Mouse (Mus musculus) heart, embryonic 10.5 days (tissue): ENCODE results near the gene Gm4756. TPM values are rescaled to one million over a fixed set of nuclear protein-coding genes. Genes with fewer than 3 reads are reported as not detected.
"Not testable (repeated sequence)": the region's sequence is repeated elsewhere in the genome, so short reads cannot be mapped to it uniquely, and the experiment has no call there.

Source experiments
- DNase-seq: peaks from one replicate; pipeline ENCODE4 v3.0.0-alpha.2; 2017; ENCODE audit warnings: low spot score
- H3K27ac ChIP-seq: fragments of 300-500 bp; sonication (generic); 2 replicates; pipeline ENCODE4 v1.5.1; 2016; ENCODE audit warnings: mild to moderate bottlenecking
- H3K27me3 ChIP-seq: fragments of 300-500 bp; sonication (generic); 2 replicates; pipeline ENCODE4 v1.6.1; 2016; ENCODE audit warnings: mild to moderate bottlenecking; ENCODE audit not compliant: poor library complexity, insufficient read depth, severe bottlenecking
- H3K36me3 ChIP-seq: fragments of 300-500 bp; sonication (generic); 2 replicates; pipeline ENCODE4 v1.6.1; 2016; ENCODE audit warnings: mild to moderate bottlenecking, moderate library complexity
- H3K4me1 ChIP-seq: fragments of 300-500 bp; sonication (generic); 2 replicates; pipeline ENCODE4 v1.6.1; 2016; ENCODE audit warnings: mild to moderate bottlenecking
- H3K4me3 ChIP-seq: fragments of 300-500 bp; sonication (generic); 2 replicates; pipeline ENCODE4 v1.5.1; 2016; ENCODE audit warnings: mild to moderate bottlenecking, moderate library complexity
- H3K9me3 ChIP-seq: fragments of 300-500 bp; sonication (generic); 2 replicates; pipeline ENCODE4 v1.6.1; 2016; ENCODE audit warnings: mild to moderate bottlenecking, moderate library complexity
- WGBS: fragments of 180-500 bp; shearing (Covaris S2); methylation state at CpG from one replicate; pipeline ENCODE4 v1.1.7; 2016; 5-methylcytosine and 5-hydroxymethylcytosine counted together
- polyA plus RNA-seq: library from polyadenylated mRNA; unstranded; fragments of >200 nt; fragmentation: Nextera tagmentation; extraction: Ambion mirVana; gene quantifications from 2 replicates; pipeline ENCODE4 v1.2.1, GENCODE M21; 2016

Gene Gm4756
- polyA plus RNA-seq, result not detected in 2 replicates

GRCm38 (mm10) chr12:72649611-72650330 lies at the start of gene Gm4756:
Gene Gm4756 (minus strand): TSS chr12:72649661.
- WGBS, result 81% methylated on average over 11 of the region's 11 CpGs
- H3K36me3 ChIP-seq, result peaks cover 18% of the 10 kb centered on the region; the same call in 1 of the 2 replicates
- no peak within 1 kb of the TSS for H3K27ac ChIP-seq
- no peaks in the 10 kb centered on the region for H3K27me3 ChIP-seq
- no peaks in the 10 kb centered on the region for H3K9me3 ChIP-seq
- no peaks in the 10 kb centered on the region for H3K4me1 ChIP-seq
- DNase-seq, result no peak
- H3K4me3 ChIP-seq, result no peak within 1 kb of the TSS

GRCm38 (mm10) chr12:72694901-72695463 lies 45.5 kb upstream of the Gm4756 start:
- Histone ChIP-seq H3K9me3 (no peaks in the 10 kb centered on the region), H3K4me3 (peak overlapping the region; percentile 32; the same call in 1 of the 2 replicates), H3K36me3 (no peaks in the 10 kb centered on the region), H3K27ac (no peak overlapping the region), H3K4me1 (peaks cover 3% of the 10 kb centered on the region; the same call in 1 of the 2 replicates), H3K27me3 (no peaks in the 10 kb centered on the region)
- WGBS, result 30% methylated on average over 9 of the region's 9 CpGs
- DNase-seq, result no peak

- no peaks in the 10 kb centered on the region for H3K36me3 ChIP-seq
- H3K9me3 ChIP-seq, result no peaks in the 10 kb centered on the region
- peaks cover 3% of the 10 kb centered on the region; the same call in 1 of the 2 replicates for H3K4me1 ChIP-seq
- no peak overlapping the region for H3K4me3 ChIP-seq
- no peak for DNase-seq
- no peak overlapping the region for H3K27ac ChIP-seq
- 69% methylated on average over 12 of the region's 12 CpGs for WGBS
- no peaks in the 10 kb centered on the region for H3K27me3 ChIP-seq
Observed at GRCm38 (mm10) chr12:72694438-72694837, 45.0 kb upstream of the Gm4756 start.

GRCm38 (mm10) chr12:72693895-72694294 lies 44.4 kb upstream of the Gm4756 start:
- Histone ChIP-seq H3K4me1 (peaks cover 3% of the 10 kb centered on the region; the same call in 1 of the 2 replicates), H3K4me3 (no peak overlapping the region), H3K27me3 (no peaks in the 10 kb centered on the region), H3K36me3 (no peaks in the 10 kb centered on the region), H3K27ac (no peak overlapping the region), H3K9me3 (no peaks in the 10 kb centered on the region)
- WGBS, result 47% methylated on average over 6 of the region's 6 CpGs
- DNase-seq, result no peak

GRCm38 (mm10) chr12:72688281-72688680 lies 38.8 kb upstream of the Gm4756 start:
- H3K27ac ChIP-seq, DNase-seq, H3K27me3 ChIP-seq, H3K36me3 ChIP-seq, H3K4me3 ChIP-seq, H3K4me1 ChIP-seq, H3K9me3 ChIP-seq: not testable (repeated sequence)
- WGBS, result 17% methylated on average over 2 of the region's 2 CpGs

GRCm38 (mm10) chr12:72687741-72688140 lies 38.3 kb upstream of the Gm4756 start:
- not testable (repeated sequence) for H3K36me3 ChIP-seq, H3K9me3 ChIP-seq, H3K27ac ChIP-seq, H3K27me3 ChIP-seq, DNase-seq, H3K4me1 ChIP-seq, H3K4me3 ChIP-seq
- 49% methylated on average over 6 of the region's 6 CpGs for WGBS

GRCm38 (mm10) chr12:72686566-72686965 lies 37.1 kb upstream of the Gm4756 start:
- not testable (repeated sequence) for DNase-seq, H3K4me3 ChIP-seq, H3K27me3 ChIP-seq, H3K36me3 ChIP-seq, H3K9me3 ChIP-seq, H3K27ac ChIP-seq
- WGBS, result 81% methylated on average over 4 of the region's 4 CpGs
- peaks cover 11% of the 10 kb centered on the region for H3K4me1 ChIP-seq

GRCm38 (mm10) chr12:72683612-72684011 lies 34.2 kb upstream of the Gm4756 start:
- H3K27ac ChIP-seq, result no peak overlapping the region

GRCm38 (mm10) chr12:72682511-72683282 lies 33.2 kb upstream of the Gm4756 start:
- Histone ChIP-seq H3K4me1 (peaks cover 11% of the 10 kb centered on the region), H3K4me3 (no peak overlapping the region), H3K9me3 (no peaks in the 10 kb centered on the region), H3K36me3 (no peaks in the 10 kb centered on the region), H3K27me3 (no peaks in the 10 kb centered on the region), H3K27ac (peak overlapping the region; percentile 52)
- 27% methylated on average over 8 of the region's 8 CpGs for WGBS
- DNase-seq, result no peak

More at GRCm38 (mm10) chr12:72683612-72684011, 34.2 kb upstream of the Gm4756 start:
- H3K9me3 ChIP-seq, result no peaks in the 10 kb centered on the region
- no peak overlapping the region for H3K4me3 ChIP-seq
- 91% methylated on average over 3 of the region's 3 CpGs for WGBS
- DNase-seq, result no peak
- no peaks in the 10 kb centered on the region for H3K27me3 ChIP-seq
- peaks cover 11% of the 10 kb centered on the region for H3K4me1 ChIP-seq
- no peaks in the 10 kb centered on the region for H3K36me3 ChIP-seq

- no peaks in the 10 kb centered on the region for H3K27me3 ChIP-seq
- H3K27ac ChIP-seq, result no peak overlapping the region; the same call in 1 of the 2 replicates
- H3K9me3 ChIP-seq, result no peaks in the 10 kb centered on the region
- peaks cover 11% of the 10 kb centered on the region for H3K4me1 ChIP-seq
- DNase-seq, result no peak
- H3K4me3 ChIP-seq, result no peak overlapping the region
- WGBS, result 95% methylated on average over 1 of the region's 1 CpGs
- no peaks in the 10 kb centered on the region for H3K36me3 ChIP-seq
Observed at GRCm38 (mm10) chr12:72681919-72682318, 32.5 kb upstream of the Gm4756 start.

- H3K36me3 ChIP-seq, result no peaks in the 10 kb centered on the region
- no peaks in the 10 kb centered on the region for H3K27me3 ChIP-seq
- H3K9me3 ChIP-seq, result no peaks in the 10 kb centered on the region
- peaks cover 14% of the 10 kb centered on the region for H3K4me1 ChIP-seq
- 73% methylated on average over 3 of the region's 3 CpGs for WGBS
- DNase-seq, result no peak
- no peak overlapping the region for H3K27ac ChIP-seq
- H3K4me3 ChIP-seq, result no peak overlapping the region
Observed at GRCm38 (mm10) chr12:72679635-72680034, 30.2 kb upstream of the Gm4756 start.

GRCm38 (mm10) chr12:72674820-72675219 lies 25.4 kb upstream of the Gm4756 start:
- no peak overlapping the region for H3K4me3 ChIP-seq
- DNase-seq, result no peak
- no peak overlapping the region for H3K27ac ChIP-seq
- 86% methylated on average over 2 of the region's 2 CpGs for WGBS
- H3K4me1 ChIP-seq, result peaks cover 9% of the 10 kb centered on the region; the same call in 1 of the 2 replicates
- H3K27me3 ChIP-seq, result no peaks in the 10 kb centered on the region
- no peaks in the 10 kb centered on the region for H3K9me3 ChIP-seq
- no peaks in the 10 kb centered on the region for H3K36me3 ChIP-seq
